Mouse (Mus musculus): ENCODE measurements at regions not wholly inside any gene's neighbourhood (a gene's known extent, or its start where the extent isn't known, plus 50 kb on each side); places are given as distances from the start of the nearest gene placed in this dataset.

- DNase-seq, result no peak
Measured at GRCm38 (mm10) chr1:41271111-41271730, 465.8 kb downstream of the Tmem182 start.

GRCm38 (mm10) chr1:41274573-41275270, 469.3 kb downstream of the Tmem182 start:
- DNase-seq, result peak; percentile 11

- no peak for DNase-seq
Measured at GRCm38 (mm10) chr1:41275271-41275624, 469.8 kb downstream of the Tmem182 start.

- no peak for DNase-seq
Measured at GRCm38 (mm10) chr1:41275642-41276041, 470.2 kb downstream of the Tmem182 start.

GRCm38 (mm10) chr1:41276303-41276702, 470.9 kb downstream of the Tmem182 start:
- no peak for DNase-seq

- DNase-seq, result no peak
Measured at GRCm38 (mm10) chr1:41285221-41285620, 479.8 kb downstream of the Tmem182 start.

GRCm38 (mm10) chr1:41286221-41286620, 480.8 kb downstream of the Tmem182 start:
- no peak for DNase-seq

GRCm38 (mm10) chr1:41326861-41327480, 521.6 kb downstream of the Tmem182 start:
- no peak for DNase-seq

- DNase-seq, result no peak
Measured at GRCm38 (mm10) chr1:41349798-41350758, 544.7 kb downstream of the Tmem182 start.

GRCm38 (mm10) chr1:41359061-41359460, 553.7 kb downstream of the Tmem182 start:
- no peak for DNase-seq

- DNase-seq, result no peak
Measured at GRCm38 (mm10) chr1:41361512-41361911, 556.1 kb downstream of the Tmem182 start.

- DNase-seq, result no peak
Measured at GRCm38 (mm10) chr1:41380013-41380412, 574.6 kb downstream of the Tmem182 start.

GRCm38 (mm10) chr1:41381487-41381886, 576.1 kb downstream of the Tmem182 start:
- DNase-seq, result no peak

GRCm38 (mm10) chr1:41384731-41385130, 579.3 kb downstream of the Tmem182 start:
- DNase-seq, result no peak

- no peak for DNase-seq
Measured at GRCm38 (mm10) chr1:41386435-41386834, 581.0 kb downstream of the Tmem182 start.

GRCm38 (mm10) chr1:41390102-41390884, 584.9 kb downstream of the Tmem182 start:
- DNase-seq, result peak; percentile 83

GRCm38 (mm10) chr1:41391071-41391470, 585.7 kb downstream of the Tmem182 start:
- DNase-seq, result no peak

GRCm38 (mm10) chr1:41393287-41393686, 587.9 kb downstream of the Tmem182 start:
- DNase-seq, result no peak

GRCm38 (mm10) chr1:41395081-41395480, 589.7 kb downstream of the Tmem182 start:
- no peak for DNase-seq

- peak; percentile 70 for DNase-seq
Measured at GRCm38 (mm10) chr1:41410533-41410932, 605.1 kb downstream of the Tmem182 start.

- DNase-seq, result peak; percentile 61
Measured at GRCm38 (mm10) chr1:41411641-41412040, 606.2 kb downstream of the Tmem182 start.

- DNase-seq, result no peak
Measured at GRCm38 (mm10) chr1:41412078-41412477, 606.7 kb downstream of the Tmem182 start.
